8 mouse cellular contexts compared by ENCODE assay signal in genomic region chr4:154024729-154025521, GRCm38 (mm10). TPM values are rescaled to one million over a fixed set of nuclear protein-coding genes. Genes with fewer than 3 reads are reported as not detected.
DNase-seq lines count a peak whose midpoint lies in the region; ATAC-seq and TF ChIP-seq lines count a peak whose summit lies in the region.

No protein-coding gene starts in this region.

- WGBS in kidney, postnatal 0 days, result 34% methylated on average over 17 of the region's 17 CpGs
- 42% methylated on average over 17 of the region's 17 CpGs for WGBS in midbrain, embryonic 12.5 days

- peaks cover 69% of the 10 kb centered on the region for H3K36me3 ChIP-seq in G1E (replicated peaks)
- peaks cover 18% of the 10 kb centered on the region for H3K36me3 ChIP-seq in kidney, postnatal 0 days (ENCODE audit: insufficient read depth, low read length)
- peaks cover 25% of the 10 kb centered on the region for H3K36me3 ChIP-seq in midbrain, embryonic 12.5 days

- peak overlapping the region; percentile 88 for H3K27ac ChIP-seq in kidney, postnatal 0 days
- no peak overlapping the region for H3K27ac ChIP-seq in midbrain, embryonic 12.5 days (replicated peaks)

- no peaks in the 10 kb centered on the region for H3K27me3 ChIP-seq in G1E (ENCODE audit: insufficient read depth, low read length)
- no peaks in the 10 kb centered on the region for H3K27me3 ChIP-seq in kidney, postnatal 0 days (ENCODE audit: insufficient read depth, low read length)
- H3K27me3 ChIP-seq in midbrain, embryonic 12.5 days, result peaks cover 46% of the 10 kb centered on the region

- H3K9ac ChIP-seq in kidney, postnatal 0 days (ENCODE audit: low read depth, low read length), result peak overlapping the region; percentile 51; the same call in 1 of the 2 replicates
- no peak overlapping the region for H3K9ac ChIP-seq in midbrain, embryonic 12.5 days (replicated peaks)

- no peaks in the 10 kb centered on the region for H3K9me3 ChIP-seq in G1E (replicated peaks)
- H3K9me3 ChIP-seq in kidney, postnatal 0 days (replicated peaks; ENCODE audit: low read length), result no peaks in the 10 kb centered on the region
- no peaks in the 10 kb centered on the region for H3K9me3 ChIP-seq in midbrain, embryonic 12.5 days

- H3K4me2 ChIP-seq in kidney, postnatal 0 days (ENCODE audit: low read length), result peak overlapping the region; percentile 59
- H3K4me2 ChIP-seq in midbrain, embryonic 12.5 days (replicated peaks), result peak overlapping the region; percentile 60; the same call in 1 of the 2 replicates

- peaks cover 78% of the 10 kb centered on the region for H3K4me1 ChIP-seq in G1E (ENCODE audit: insufficient read depth, low read depth, low read length)
- peaks cover 35% of the 10 kb centered on the region for H3K4me1 ChIP-seq in kidney, postnatal 0 days (replicated peaks; ENCODE audit: insufficient read depth, low read length)
- peaks cover 8% of the 10 kb centered on the region for H3K4me1 ChIP-seq in midbrain, embryonic 12.5 days

- TF ChIP-seq CTCF in G1E (IDR thresholded peaks at IDR 0.05; ENCODE audit: low read depth, low read length), result no peak
- no peak for TF ChIP-seq CTCF in kidney, postnatal 0 days (IDR thresholded peaks at IDR 0.05; ENCODE audit: low read depth)

- DNase-seq in frontal cortex, postnatal 36 days (ENCODE audit: low spot score in 2 of 2), result peak; percentile 54 to 63
- DNase-seq in frontal cortex, postnatal 14 days (ENCODE audit: low spot score in 2 of 2), result no peak
- DNase-seq in G1E (ENCODE audit: low spot score), result peak; percentile 43
- DNase-seq in kidney, postnatal 0 days (ENCODE audit: low spot score), result no peak
- DNase-seq in cerebellum, postnatal 4 days (ENCODE audit: low spot score in 2 of 2), result no peak

- ATAC-seq in G1E (ENCODE audit: extremely low read depth, insufficient number of reproducible peaks, low FRiP score, poor library complexity, severe bottlenecking), result 0 out of 2 replicates have a peak, but pooled peaks have one; percentile 4
- ATAC-seq in erythroblast, adult 5-6 weeks (replicated peaks; ENCODE audit: low FRiP score, poor library complexity, severe bottlenecking), result peak; percentile 9; the same call in 1 of the 2 replicates
- ATAC-seq in kidney, postnatal 0 days (replicated peaks; ENCODE audit: low FRiP score, low read depth), result no peak
- no peak for ATAC-seq in midbrain, embryonic 12.5 days (ENCODE audit: low FRiP score, low read depth)
- no peak for ATAC-seq in activated CD4-positive, CD25-positive, alpha-beta regulatory T cell, adult 4 months

- peak overlapping the region; percentile 89 for H3K4me3 ChIP-seq in G1E (ENCODE audit: low read depth, low read length)
- H3K4me3 ChIP-seq in kidney, postnatal 0 days (replicated peaks; ENCODE audit: low read depth, low read length), result peak overlapping the region; percentile 41
- H3K4me3 ChIP-seq in midbrain, embryonic 12.5 days, result peak overlapping the region; percentile 35; the same call in 1 of the 2 replicates

RNA-seq across cellular contexts. Expression of gene Smim1, which starts 1.1 kb away (rescaled TPM):
- 74.3 and 100.0 TPM in 2 replicates for total RNA-seq in G1E (2014; fragmentation: Nextera tagmentation)
- 69.2 and 103 TPM in 2 replicates for total RNA-seq in G1E (2017)
- polyA plus RNA-seq in G1E (2012), result 58.4 and 87.4 TPM in 2 replicates
- total RNA-seq in erythroblast, adult 5-6 weeks (2015; ENCODE audit: low replicate concordance), result 5.4 and 12.5 TPM in 2 replicates
- total RNA-seq in erythroblast, adult 5-6 weeks (2017; ENCODE audit: low replicate concordance), result 9.6 and 11.4 TPM in 2 replicates
- 98.9 and 100.0 TPM in 2 replicates for polyA plus RNA-seq in kidney, postnatal 0 days (2015; fragmentation: Nextera tagmentation; extraction: Ambion mirVana)
- polyA plus RNA-seq in midbrain, embryonic 12.5 days (2016; fragmentation: Nextera tagmentation; extraction: Ambion mirVana), result 5.6 and 6.3 TPM in 2 replicates
- 1 to 10 TPM in 1 of 2 experiments, not detected in 1; 1.0 TPM for polyA plus RNA-seq in activated CD4-positive, CD25-positive, alpha-beta regulatory T cell, adult 4 months (2017; shearing (Covaris generic))

RNA-seq across cellular contexts. Expression of gene Lrrc47, which starts 13.4 kb away (rescaled TPM):
- total RNA-seq in G1E (2014; fragmentation: Nextera tagmentation), result 17.5 and 24.8 TPM in 2 replicates
- 28.7 and 40.7 TPM in 2 replicates for total RNA-seq in G1E (2017)
- polyA plus RNA-seq in G1E (2012), result 201 and 254 TPM in 2 replicates
- total RNA-seq in erythroblast, adult 5-6 weeks (2015; ENCODE audit: low replicate concordance), result 3.6 and 5.4 TPM in 2 replicates
- 4.5 and 29.4 TPM in 2 replicates for total RNA-seq in erythroblast, adult 5-6 weeks (2017; ENCODE audit: low replicate concordance)
- 20.3 and 22.7 TPM in 2 replicates for polyA plus RNA-seq in kidney, postnatal 0 days (2015; fragmentation: Nextera tagmentation; extraction: Ambion mirVana)
- 31.4 and 34.8 TPM in 2 replicates for polyA plus RNA-seq in midbrain, embryonic 12.5 days (2016; fragmentation: Nextera tagmentation; extraction: Ambion mirVana)
- polyA plus RNA-seq in activated CD4-positive, CD25-positive, alpha-beta regulatory T cell, adult 4 months (2017; shearing (Covaris generic)), result 1 to 10 TPM; 4.7 to 5.2 TPM

RNA-seq across cellular contexts. Expression of gene Ccdc27, which starts 17.6 kb away (rescaled TPM):
- total RNA-seq in G1E (2014; fragmentation: Nextera tagmentation) (not detected in 2 replicates), G1E (2017) (not detected in 2 replicates)
- polyA plus RNA-seq in G1E (2012), result not detected in 2 replicates
- not detected in 2 replicates for total RNA-seq in erythroblast, adult 5-6 weeks (2015; ENCODE audit: low replicate concordance)
- total RNA-seq in erythroblast, adult 5-6 weeks (2017; ENCODE audit: low replicate concordance), result not detected in 2 replicates
- polyA plus RNA-seq in kidney, postnatal 0 days (2015; fragmentation: Nextera tagmentation; extraction: Ambion mirVana), result 0.05 and 0.08 TPM in 2 replicates
- not detected in 2 replicates for polyA plus RNA-seq in midbrain, embryonic 12.5 days (2016; fragmentation: Nextera tagmentation; extraction: Ambion mirVana)
- polyA plus RNA-seq in activated CD4-positive, CD25-positive, alpha-beta regulatory T cell, adult 4 months (2017; shearing (Covaris generic)), result not detected

RNA-seq across cellular contexts. Expression of gene Cep104, which starts 49.9 kb away (rescaled TPM):
- total RNA-seq in G1E (2014; fragmentation: Nextera tagmentation) (12.0 and 14.7 TPM in 2 replicates), G1E (2017) (6.1 and 7.7 TPM in 2 replicates)
- polyA plus RNA-seq in G1E (2012), result 6.6 and 8.6 TPM in 2 replicates
- total RNA-seq in erythroblast, adult 5-6 weeks (2015; ENCODE audit: low replicate concordance), result 1.9 and 6.1 TPM in 2 replicates
- total RNA-seq in erythroblast, adult 5-6 weeks (2017; ENCODE audit: low replicate concordance), result 5.0 and 11.9 TPM in 2 replicates
- polyA plus RNA-seq in kidney, postnatal 0 days (2015; fragmentation: Nextera tagmentation; extraction: Ambion mirVana), result 8.7 and 10.9 TPM in 2 replicates
- 22.6 and 23.3 TPM in 2 replicates for polyA plus RNA-seq in midbrain, embryonic 12.5 days (2016; fragmentation: Nextera tagmentation; extraction: Ambion mirVana)
- polyA plus RNA-seq in activated CD4-positive, CD25-positive, alpha-beta regulatory T cell, adult 4 months (2017; shearing (Covaris generic)), result 1 to 10 TPM; 2.7 to 3.8 TPM

RNA-seq across cellular contexts. Expression of gene Dffb, which starts 50.0 kb away (rescaled TPM):
- 6.8 and 11.0 TPM in 2 replicates for total RNA-seq in G1E (2014; fragmentation: Nextera tagmentation)
- total RNA-seq in G1E (2017), result 17.0 and 20.5 TPM in 2 replicates
- polyA plus RNA-seq in G1E (2012), result 13.4 and 16.7 TPM in 2 replicates
- total RNA-seq in erythroblast, adult 5-6 weeks (2015; ENCODE audit: low replicate concordance), result 2.9 and 9.2 TPM in 2 replicates
- 2.1 and 3.5 TPM in 2 replicates for total RNA-seq in erythroblast, adult 5-6 weeks (2017; ENCODE audit: low replicate concordance)
- 9.7 and 10.7 TPM in 2 replicates for polyA plus RNA-seq in kidney, postnatal 0 days (2015; fragmentation: Nextera tagmentation; extraction: Ambion mirVana)
- 10.3 and 10.7 TPM in 2 replicates for polyA plus RNA-seq in midbrain, embryonic 12.5 days (2016; fragmentation: Nextera tagmentation; extraction: Ambion mirVana)
- polyA plus RNA-seq in activated CD4-positive, CD25-positive, alpha-beta regulatory T cell, adult 4 months (2017; shearing (Covaris generic)), result 10 to 100 TPM in 1 of 2 experiments, 1 to 10 TPM in 1; 9.5 to 16.9 TPM

Comparison
In these comparisons a context has a peak if more than half of its experiments do, and no peak if none do; other contexts are left out.
1. DNase-seq: peak in frontal cortex, postnatal 36 days (2 of 2) and G1E (single experiment); none in frontal cortex, postnatal 14 days (0 of 2), kidney, postnatal 0 days (single experiment) and cerebellum, postnatal 4 days (0 of 2).
2. ATAC-seq: peak in G1E (single experiment) and erythroblast, adult 5-6 weeks (single experiment); none in kidney, postnatal 0 days (single experiment), midbrain, embryonic 12.5 days (single experiment) and activated CD4-positive, CD25-positive, alpha-beta regulatory T cell, adult 4 months (single experiment).
3. H3K4me3 ChIP-seq: peak in every context shown above with its lines; median percentile 89 in G1E; 41 in kidney, postnatal 0 days; 35 in midbrain, embryonic 12.5 days.